Mouse (Mus musculus) C2C12 (cell line): ENCODE results near the gene Abce1.
"Not testable (repeated sequence)": the region's sequence is repeated elsewhere in the genome, so short reads cannot be mapped to it uniquely, and the experiment has no call there.

Source experiments
- CTCF ChIP-seq: IDR thresholded peaks from one replicate; pipeline ENCODE4 v1.5.1; 2011; ENCODE audit not compliant: control insufficient read depth, insufficient read depth, insufficient read length
- MYOD1 ChIP-seq: IDR thresholded peaks from one replicate; pipeline ENCODE4 v1.6.1; 2011; ENCODE audit warnings: low read depth; ENCODE audit not compliant: control insufficient read depth, insufficient read length

GRCm38 (mm10) chr8:79685927-79686326, 25.6 kb downstream of the Abce1 start:
- not testable (repeated sequence) for TF ChIP-seq CTCF, MYOD1
